Comparison of ENCODE assay signal across 8 mouse cellular contexts in genomic region chr5:24470600-24470999, GRCm38 (mm10). TPM values are rescaled to one million over a fixed set of nuclear protein-coding genes. Genes with fewer than 3 reads are reported as not detected.
DNase-seq lines count a peak whose midpoint lies in the region; ATAC-seq and TF ChIP-seq lines count a peak whose summit lies in the region.

No protein-coding gene starts in this region.

- no peaks in the 10 kb centered on the region; the same call in 1 of the 2 replicates for H3K36me3 ChIP-seq in kidney, embryonic 14.5 days (ENCODE audit: control insufficient read depth, insufficient read depth, low read length)
- H3K36me3 ChIP-seq in forebrain, embryonic 13.5 days (ENCODE audit: poor library complexity, severe bottlenecking) = no peaks in the 10 kb centered on the region
- H3K36me3 ChIP-seq in hindbrain, embryonic 14.5 days (replicated peaks; ENCODE audit: control insufficient read depth, insufficient read depth) = no peaks in the 10 kb centered on the region
- 0 out of 2 replicates have a peak, but pooled peaks cover 4% of the 10 kb centered on the region for H3K36me3 ChIP-seq in limb, embryonic 15.5 days
- H3K36me3 ChIP-seq in midbrain, postnatal 0 days (ENCODE audit: insufficient read depth, low read length) = no peaks in the 10 kb centered on the region
- H3K36me3 ChIP-seq in splenic B cell, adult 2 months (ENCODE audit: control insufficient read depth, insufficient read depth, low read length, poor library complexity, severe bottlenecking) = no peaks in the 10 kb centered on the region

- no peaks in the 10 kb centered on the region for H3K9me3 ChIP-seq in kidney, embryonic 14.5 days (ENCODE audit: control insufficient read depth, low read length)
- no peaks in the 10 kb centered on the region for H3K9me3 ChIP-seq in forebrain, embryonic 13.5 days (replicated peaks)
- no peaks in the 10 kb centered on the region for H3K9me3 ChIP-seq in hindbrain, embryonic 14.5 days (ENCODE audit: control insufficient read depth, low read length)
- H3K9me3 ChIP-seq in limb, embryonic 15.5 days = no peaks in the 10 kb centered on the region
- no peaks in the 10 kb centered on the region for H3K9me3 ChIP-seq in midbrain, postnatal 0 days (ENCODE audit: low read length)

- 11% methylated on average over 5 of the region's 5 CpGs for WGBS in kidney, embryonic 14.5 days
- 11% methylated on average over 5 of the region's 5 CpGs for WGBS in forebrain, embryonic 13.5 days
- WGBS in hindbrain, embryonic 14.5 days = 11% methylated on average over 5 of the region's 5 CpGs
- 10% methylated on average over 5 of the region's 5 CpGs for WGBS in limb, embryonic 15.5 days
- WGBS in midbrain, postnatal 0 days = 12% methylated on average over 5 of the region's 5 CpGs

- H3K27ac ChIP-seq in kidney, embryonic 14.5 days (ENCODE audit: low read depth, low read length) = no peak overlapping the region
- H3K27ac ChIP-seq in forebrain, embryonic 13.5 days = no peak overlapping the region
- H3K27ac ChIP-seq in hindbrain, embryonic 14.5 days = no peak overlapping the region
- H3K27ac ChIP-seq in limb, embryonic 15.5 days = no peak overlapping the region
- no peak overlapping the region for H3K27ac ChIP-seq in midbrain, postnatal 0 days (ENCODE audit: low read depth, low read length)

- TF ChIP-seq CTCF in midbrain, postnatal 0 days (IDR thresholded peaks at IDR 0.05) = peak; percentile 95

- H3K4me2 ChIP-seq in kidney, embryonic 14.5 days (replicated peaks; ENCODE audit: low read depth, low read length) = no peak overlapping the region
- H3K4me2 ChIP-seq in forebrain, embryonic 13.5 days = no peak overlapping the region
- H3K4me2 ChIP-seq in hindbrain, embryonic 14.5 days (replicated peaks) = no peak overlapping the region
- no peak overlapping the region for H3K4me2 ChIP-seq in limb, embryonic 15.5 days
- no peak overlapping the region for H3K4me2 ChIP-seq in midbrain, postnatal 0 days (ENCODE audit: low read depth, low read length, poor library complexity, severe bottlenecking)

- H3K4me1 ChIP-seq in kidney, embryonic 14.5 days (ENCODE audit: control insufficient read depth, insufficient read depth, low read length) = peaks cover 18% of the 10 kb centered on the region; the same call in 1 of the 2 replicates
- H3K4me1 ChIP-seq in forebrain, embryonic 13.5 days = peaks cover 42% of the 10 kb centered on the region
- peaks cover 39% of the 10 kb centered on the region for H3K4me1 ChIP-seq in hindbrain, embryonic 14.5 days (replicated peaks; ENCODE audit: control insufficient read depth, insufficient read depth, low read length)
- peaks cover 52% of the 10 kb centered on the region for H3K4me1 ChIP-seq in limb, embryonic 15.5 days
- H3K4me1 ChIP-seq in midbrain, postnatal 0 days (ENCODE audit: insufficient read depth, low read length) = 0 out of 2 replicates have a peak, but pooled peaks cover 15% of the 10 kb centered on the region

- no peak overlapping the region for H3K9ac ChIP-seq in kidney, embryonic 14.5 days (ENCODE audit: low read depth, low read length)
- H3K9ac ChIP-seq in forebrain, embryonic 13.5 days = no peak overlapping the region
- H3K9ac ChIP-seq in hindbrain, embryonic 14.5 days = no peak overlapping the region
- H3K9ac ChIP-seq in limb, embryonic 15.5 days = no peak overlapping the region
- H3K9ac ChIP-seq in midbrain, postnatal 0 days (replicated peaks; ENCODE audit: low read length, poor library complexity, severe bottlenecking) = no peak overlapping the region

- peak; percentile 85 for DNase-seq in kidney, adult 18-20 months
- DNase-seq in c-Kit-positive CD71-positive TER-119-positive erythroid progenitor cells, embryonic 14.5 days (ENCODE audit: low spot score) = peak; percentile 76
- peak; percentile 85 for DNase-seq in hindbrain, embryonic 14.5 days (ENCODE audit: low spot score)
- peak; percentile 89 for DNase-seq in midbrain, postnatal 0 days (ENCODE audit: low spot score)
- DNase-seq in splenic B cell, adult 2 months (ENCODE audit: low read depth, low spot score) = peak; percentile 89

- H3K27me3 ChIP-seq in kidney, embryonic 14.5 days (ENCODE audit: control insufficient read depth, insufficient read depth, low read length) = peaks cover 6% of the 10 kb centered on the region; the same call in 1 of the 2 replicates
- H3K27me3 ChIP-seq in forebrain, embryonic 13.5 days = peaks cover 36% of the 10 kb centered on the region
- no peaks in the 10 kb centered on the region for H3K27me3 ChIP-seq in hindbrain, embryonic 14.5 days (ENCODE audit: control insufficient read depth, insufficient read depth, low read length)
- peaks cover 13% of the 10 kb centered on the region; the same call in 1 of the 2 replicates for H3K27me3 ChIP-seq in limb, embryonic 15.5 days
- H3K27me3 ChIP-seq in midbrain, postnatal 0 days (ENCODE audit: insufficient read depth, low read length) = no peaks in the 10 kb centered on the region
- no peaks in the 10 kb centered on the region for H3K27me3 ChIP-seq in splenic B cell, adult 2 months (ENCODE audit: control insufficient read depth, insufficient read depth, low read length, poor library complexity, severe bottlenecking)

- no peak for ATAC-seq in kidney, embryonic 14.5 days (ENCODE audit: low FRiP score, low TSS enrichment)
- ATAC-seq in forebrain, embryonic 13.5 days = peak; percentile 63
- ATAC-seq in hindbrain, embryonic 14.5 days (ENCODE audit: low FRiP score) = peak; percentile 63; the same call in 1 of the 2 replicates
- peak; percentile 30; the same call in 1 of the 2 replicates for ATAC-seq in limb, embryonic 15.5 days (ENCODE audit: insufficient number of reproducible peaks, low FRiP score, low TSS enrichment, low read depth)
- peak; percentile 70 for ATAC-seq in midbrain, postnatal 0 days (ENCODE audit: low FRiP score)

- H3K4me3 ChIP-seq in kidney, embryonic 14.5 days (ENCODE audit: low read length) = no peak overlapping the region
- H3K4me3 ChIP-seq in forebrain, embryonic 13.5 days = no peak overlapping the region
- H3K4me3 ChIP-seq in hindbrain, embryonic 14.5 days (replicated peaks; ENCODE audit: low read length) = no peak overlapping the region
- no peak overlapping the region for H3K4me3 ChIP-seq in limb, embryonic 15.5 days
- H3K4me3 ChIP-seq in midbrain, postnatal 0 days (ENCODE audit: low read depth, low read length) = no peak overlapping the region

RNA-seq across cellular contexts. Expression of gene Agap3, which starts 18.6 kb away (rescaled TPM):
- 19.7 and 24.7 TPM in 2 replicates for polyA plus RNA-seq in kidney, embryonic 14.5 days (2014; fragmentation: Nextera tagmentation; extraction: Ambion mirVana)
- polyA plus RNA-seq in forebrain, embryonic 13.5 days (2015; fragmentation: Nextera tagmentation; extraction: Ambion mirVana) = 38.0 and 39.2 TPM in 2 replicates
- polyA plus RNA-seq in hindbrain, embryonic 14.5 days (2014; fragmentation: Nextera tagmentation; extraction: Ambion mirVana) = 66.3 and 73.1 TPM in 2 replicates
- polyA plus RNA-seq in limb, embryonic 15.5 days (2015; fragmentation: Nextera tagmentation; extraction: Ambion mirVana) = 32.4 and 34.1 TPM in 2 replicates
- 239 and 282 TPM in 2 replicates for total RNA-seq in midbrain, postnatal 0 days (2014; rRNA removed)
- polyA plus RNA-seq in midbrain, postnatal 0 days (2015; fragmentation: Nextera tagmentation; extraction: Ambion mirVana) = 116 and 120 TPM in 2 replicates

RNA-seq across cellular contexts. Expression of gene Tmub1, which starts 22.9 kb away (rescaled TPM):
- polyA plus RNA-seq in kidney, embryonic 14.5 days (2014; fragmentation: Nextera tagmentation; extraction: Ambion mirVana) = 23.8 and 25.7 TPM in 2 replicates
- 32.5 and 35.4 TPM in 2 replicates for polyA plus RNA-seq in forebrain, embryonic 13.5 days (2015; fragmentation: Nextera tagmentation; extraction: Ambion mirVana)
- 54.4 and 62.4 TPM in 2 replicates for polyA plus RNA-seq in hindbrain, embryonic 14.5 days (2014; fragmentation: Nextera tagmentation; extraction: Ambion mirVana)
- polyA plus RNA-seq in limb, embryonic 15.5 days (2015; fragmentation: Nextera tagmentation; extraction: Ambion mirVana) = 21.3 and 23.9 TPM in 2 replicates
- 52.1 and 91.5 TPM in 2 replicates for total RNA-seq in midbrain, postnatal 0 days (2014; rRNA removed)
- 65.3 and 65.5 TPM in 2 replicates for polyA plus RNA-seq in midbrain, postnatal 0 days (2015; fragmentation: Nextera tagmentation; extraction: Ambion mirVana)

RNA-seq across cellular contexts. Expression of gene Fastk, which starts 25.5 kb away (rescaled TPM):
- polyA plus RNA-seq in kidney, embryonic 14.5 days (2014; fragmentation: Nextera tagmentation; extraction: Ambion mirVana) = 104 and 105 TPM in 2 replicates
- polyA plus RNA-seq in forebrain, embryonic 13.5 days (2015; fragmentation: Nextera tagmentation; extraction: Ambion mirVana) = 85.3 and 86.9 TPM in 2 replicates
- polyA plus RNA-seq in hindbrain, embryonic 14.5 days (2014; fragmentation: Nextera tagmentation; extraction: Ambion mirVana) = 92.8 and 92.9 TPM in 2 replicates
- polyA plus RNA-seq in limb, embryonic 15.5 days (2015; fragmentation: Nextera tagmentation; extraction: Ambion mirVana) = 108 and 130 TPM in 2 replicates
- total RNA-seq in midbrain, postnatal 0 days (2014; rRNA removed) = 139 and 174 TPM in 2 replicates
- 97.9 and 109 TPM in 2 replicates for polyA plus RNA-seq in midbrain, postnatal 0 days (2015; fragmentation: Nextera tagmentation; extraction: Ambion mirVana)

RNA-seq across cellular contexts. Expression of gene Slc4a2, which starts 47.0 kb away (rescaled TPM):
- 21.6 and 26.8 TPM in 2 replicates for polyA plus RNA-seq in kidney, embryonic 14.5 days (2014; fragmentation: Nextera tagmentation; extraction: Ambion mirVana)
- polyA plus RNA-seq in forebrain, embryonic 13.5 days (2015; fragmentation: Nextera tagmentation; extraction: Ambion mirVana) = 19.5 and 23.3 TPM in 2 replicates
- polyA plus RNA-seq in hindbrain, embryonic 14.5 days (2014; fragmentation: Nextera tagmentation; extraction: Ambion mirVana) = 21.1 and 23.6 TPM in 2 replicates
- polyA plus RNA-seq in limb, embryonic 15.5 days (2015; fragmentation: Nextera tagmentation; extraction: Ambion mirVana) = 36.7 and 40.0 TPM in 2 replicates
- 35.7 and 42.1 TPM in 2 replicates for total RNA-seq in midbrain, postnatal 0 days (2014; rRNA removed)
- 11.5 and 11.8 TPM in 2 replicates for polyA plus RNA-seq in midbrain, postnatal 0 days (2015; fragmentation: Nextera tagmentation; extraction: Ambion mirVana)

RNA-seq across cellular contexts. Expression of gene Cdk5, which starts 47.3 kb away (rescaled TPM):
- 45.5 and 60.2 TPM in 2 replicates for polyA plus RNA-seq in kidney, embryonic 14.5 days (2014; fragmentation: Nextera tagmentation; extraction: Ambion mirVana)
- 80.7 and 84.0 TPM in 2 replicates for polyA plus RNA-seq in forebrain, embryonic 13.5 days (2015; fragmentation: Nextera tagmentation; extraction: Ambion mirVana)
- 115 and 123 TPM in 2 replicates for polyA plus RNA-seq in hindbrain, embryonic 14.5 days (2014; fragmentation: Nextera tagmentation; extraction: Ambion mirVana)
- 48.6 and 54.9 TPM in 2 replicates for polyA plus RNA-seq in limb, embryonic 15.5 days (2015; fragmentation: Nextera tagmentation; extraction: Ambion mirVana)
- total RNA-seq in midbrain, postnatal 0 days (2014; rRNA removed) = 96.5 and 104 TPM in 2 replicates
- polyA plus RNA-seq in midbrain, postnatal 0 days (2015; fragmentation: Nextera tagmentation; extraction: Ambion mirVana) = 168 and 182 TPM in 2 replicates
